Mouse (Mus musculus): ENCODE data around the gene Plekhg4.
A peak's percentile ranks its signal among the peaks of the same experiment; 100 is the strongest.

GRCm38 (mm10) chr8:105384070-105384469 is 11.0 kb downstream of the Plekhg4 start:
- TF ChIP-seq CTCF (IDR thresholded peaks at IDR 0.05; ENCODE audit: low read depth): peak; percentile 29; the same call in 1 of the 2 replicates
- TF ChIP-seq EP300 (IDR thresholded peaks at IDR 0.05; ENCODE audit: low read depth): no peak

Measured in liver, postnatal 0 days (tissue).